Mouse (Mus musculus) embryonic facial prominence, embryonic 11.5 days (tissue): Measurements from ENCODE around the gene Senp3. TPM values are rescaled to one million over a fixed set of nuclear protein-coding genes. Genes with fewer than 3 reads are reported as not detected.
A peak's percentile ranks its signal among the peaks of the same experiment; 100 is the strongest.
"Not testable (repeated sequence)": the region's sequence is repeated elsewhere in the genome, so short reads cannot be mapped to it uniquely, and the experiment has no call there.

Experiments
- ATAC-seq: fragments of 200-750 bp; cut with Nextera tagmentation; replicated peaks from 2 replicates; pipeline ENCODE4 v1.8.0; 2017; ENCODE audit warnings: low read depth; ENCODE audit not compliant: insufficient number of reproducible peaks, low FRiP score, low TSS enrichment
- DNase-seq: peaks from one replicate; pipeline ENCODE4 v3.0.0-alpha.2; 2015; ENCODE audit warnings: low spot score
- H3K27ac ChIP-seq: fragments of 300-500 bp; sonication (generic); replicated peaks from 2 replicates; pipeline ENCODE4 v1.5.1; 2014; ENCODE audit warnings: mild to moderate bottlenecking, low read depth, low read length, control low read depth
- H3K27me3 ChIP-seq: fragments of 300-500 bp; sonication (generic); 2 replicates; pipeline ENCODE4 v1.6.1; 2014; ENCODE audit warnings: mild to moderate bottlenecking, low read length, moderate library complexity, mixed read lengths; ENCODE audit not compliant: control insufficient read depth, insufficient read depth
- H3K36me3 ChIP-seq: fragments of 300-500 bp; sonication (generic); replicated peaks from 2 replicates; pipeline ENCODE4 v1.6.1; 2014; ENCODE audit warnings: low read depth, mild to moderate bottlenecking, low read length, moderate library complexity, mixed read lengths; ENCODE audit not compliant: control insufficient read depth, insufficient read depth
- H3K4me1 ChIP-seq: fragments of 300-500 bp; sonication (generic); 2 replicates; pipeline ENCODE4 v1.6.1; 2014; ENCODE audit warnings: low read length, mixed read lengths; ENCODE audit not compliant: control insufficient read depth, insufficient read depth
- H3K4me2 ChIP-seq: fragments of 300-500 bp; sonication (generic); 2 replicates; pipeline ENCODE4 v1.6.1; 2014; ENCODE audit warnings: low read depth, mild to moderate bottlenecking, control low read depth, low read length, moderate library complexity
- H3K4me3 ChIP-seq: fragments of 300-500 bp; sonication (generic); 2 replicates; pipeline ENCODE4 v1.5.1; 2014; ENCODE audit warnings: low read depth, low read length, control low read depth
- H3K9ac ChIP-seq: fragments of 300-500 bp; sonication (generic); replicated peaks from 2 replicates; pipeline ENCODE4 v1.6.1; 2014; ENCODE audit warnings: mild to moderate bottlenecking, control low read depth, low read length
- H3K9me3 ChIP-seq: fragments of 300-500 bp; sonication (generic); replicated peaks from 2 replicates; pipeline ENCODE4 v1.6.1; 2016; ENCODE audit warnings: mild to moderate bottlenecking, low read length, inconsistent platforms, mixed read lengths; ENCODE audit not compliant: control insufficient read depth
- WGBS: fragments of 180-500 bp; shearing (Covaris S2); extraction: QIAGEN DNeasy Blood & Tissue Kit; methylation state at CpG from one replicate; pipeline ENCODE4 v1.1.7; 2014; 5-methylcytosine and 5-hydroxymethylcytosine counted together
- polyA plus RNA-seq: library from polyadenylated mRNA; unstranded; fragments of >200 nt; fragmentation: Nextera tagmentation; extraction: Ambion mirVana; gene quantifications from 2 replicates; pipeline ENCODE4 v1.2.1, GENCODE M21; 2014

The Senp3 gene
- polyA plus RNA-seq, 1 experiment from 2014 or later: 108 TPM

DNA sequence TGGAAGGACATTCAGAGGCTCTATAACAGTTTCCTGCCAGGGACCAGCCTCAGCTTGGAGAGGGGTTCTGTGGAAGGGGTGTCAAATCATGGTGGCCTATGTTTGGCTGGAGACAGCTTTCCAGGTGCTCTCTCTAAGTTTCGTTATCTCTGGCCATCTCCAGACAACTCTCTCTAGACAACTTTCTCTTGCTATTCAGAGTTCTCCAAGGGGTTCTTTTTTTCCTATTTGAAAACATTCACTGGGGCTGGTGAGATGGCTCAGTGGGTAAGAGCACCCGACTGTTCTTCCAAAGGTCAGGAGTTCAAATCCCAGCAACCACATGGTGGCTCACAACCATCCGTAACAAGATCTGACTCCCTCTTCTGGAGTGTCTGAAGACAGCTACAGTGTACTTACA is 21.5 kb upstream of the Senp3 start:
- WGBS: 47% methylated on average over 2 of the region's 3 CpGs
- not testable (repeated sequence) for ATAC-seq

DNA sequence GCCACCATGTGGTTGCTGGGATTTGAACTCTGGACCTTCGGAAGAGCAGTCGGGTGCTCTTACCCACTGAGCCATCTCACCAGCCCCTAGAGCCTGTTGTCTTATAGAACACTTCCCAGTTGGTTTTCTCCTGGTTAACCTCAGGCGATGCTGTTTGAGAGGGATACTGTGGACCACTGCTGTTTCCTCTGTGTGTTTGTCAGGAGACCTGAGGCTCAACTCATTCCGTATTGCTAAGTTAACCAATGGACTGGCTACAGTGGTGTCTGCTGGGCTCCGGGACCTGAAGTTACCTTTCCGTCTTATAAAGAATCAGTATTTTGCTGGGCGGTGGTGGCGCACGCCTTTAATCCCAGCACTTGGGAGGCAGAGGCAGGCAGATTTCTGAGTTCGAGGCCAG is 21.0 kb upstream of the Senp3 start:
- H3K27me3 ChIP-seq, DNase-seq, ATAC-seq, H3K4me1 ChIP-seq, H3K9ac ChIP-seq, H3K4me3 ChIP-seq, H3K36me3 ChIP-seq, H3K9me3 ChIP-seq, H3K4me2 ChIP-seq, H3K27ac ChIP-seq: not testable (repeated sequence)
- 90% methylated on average over 9 of the region's 10 CpGs for WGBS

More for the DNA sequence above, 21.5 kb upstream of the Senp3 start:
- not testable (repeated sequence) for H3K4me2 ChIP-seq, H3K27ac ChIP-seq, DNase-seq, H3K9me3 ChIP-seq, H3K4me1 ChIP-seq, H3K9ac ChIP-seq, H3K27me3 ChIP-seq, H3K4me3 ChIP-seq, H3K36me3 ChIP-seq

DNA sequence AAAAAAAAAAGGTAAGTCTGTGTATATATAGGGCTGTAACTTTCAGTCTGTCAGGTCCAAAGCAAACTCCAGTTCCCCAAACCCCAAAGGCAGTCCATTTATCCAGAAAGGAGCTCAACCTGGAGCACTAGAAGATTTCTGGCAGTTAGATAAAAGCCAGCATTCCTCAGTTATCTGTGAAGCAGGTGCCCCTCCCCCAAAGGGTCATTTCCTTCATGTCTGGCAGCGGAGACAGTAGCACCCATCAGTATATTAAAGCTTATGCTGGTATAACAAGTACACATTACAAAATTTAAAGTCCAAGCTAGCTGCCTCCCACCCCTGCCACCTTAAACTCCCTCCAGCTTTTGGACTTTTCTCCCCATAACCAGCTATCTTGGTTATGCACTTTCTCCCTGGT is 17.7 kb upstream of the Senp3 start:
- H3K4me1 ChIP-seq: peaks cover 3% of the 10 kb centered on the region; the same call in 1 of the 2 replicates
- no peaks in the 10 kb centered on the region for H3K27me3 ChIP-seq
- WGBS: 59% methylated on average over 1 of the region's 1 CpGs
- DNase-seq (no peak), ATAC-seq (no peak)
- no peaks in the 10 kb centered on the region for H3K36me3 ChIP-seq
- H3K9me3 ChIP-seq: no peaks in the 10 kb centered on the region
- H3K4me3 ChIP-seq: no peak overlapping the region
- no peak overlapping the region for H3K4me2 ChIP-seq
- H3K27ac ChIP-seq: no peak overlapping the region
- no peak overlapping the region for H3K9ac ChIP-seq

GRCm38 (mm10) chr11:69698574-69698973 is 16.7 kb upstream of the Senp3 start:
- H3K36me3 ChIP-seq: no peaks in the 10 kb centered on the region
- WGBS: 63% methylated on average over 5 of the region's 5 CpGs
- H3K9me3 ChIP-seq: no peaks in the 10 kb centered on the region
- peaks cover 3% of the 10 kb centered on the region; the same call in 1 of the 2 replicates for H3K4me1 ChIP-seq
- no peaks in the 10 kb centered on the region for H3K27me3 ChIP-seq
- no peak overlapping the region for H3K4me3 ChIP-seq
- no peak overlapping the region for H3K9ac ChIP-seq
- no peak for DNase-seq
- no peak overlapping the region for H3K27ac ChIP-seq
- no peak for ATAC-seq
- no peak overlapping the region for H3K4me2 ChIP-seq

DNA sequence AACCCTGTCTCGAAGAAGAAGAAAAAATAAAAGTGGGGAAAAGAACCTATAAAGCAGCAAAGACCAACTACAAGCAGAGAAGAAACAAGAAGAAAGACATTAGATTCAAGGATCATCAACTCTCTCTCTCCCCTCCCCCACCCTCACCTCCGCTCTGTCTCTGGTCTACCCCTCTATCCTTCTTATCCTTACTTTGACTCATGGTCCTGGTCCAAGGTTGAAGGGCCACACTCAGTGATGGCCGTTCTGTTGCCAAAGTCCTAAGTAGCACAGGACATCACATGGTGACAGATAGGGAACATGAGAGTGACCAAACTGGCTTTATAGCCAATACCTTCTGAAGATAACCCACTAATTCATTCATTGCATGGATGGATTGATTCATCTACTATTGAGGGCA is 15.5 kb upstream of the Senp3 start:
- DNase-seq (no peak), ATAC-seq (no peak)
- WGBS: 89% methylated on average over 3 of the region's 3 CpGs
- Histone ChIP-seq H3K9me3 (no peaks in the 10 kb centered on the region), H3K4me1 (peaks cover 3% of the 10 kb centered on the region; the same call in 1 of the 2 replicates), H3K9ac (no peak overlapping the region), H3K36me3 (no peaks in the 10 kb centered on the region), H3K4me3 (no peak overlapping the region), H3K4me2 (no peak overlapping the region), H3K27me3 (no peaks in the 10 kb centered on the region), H3K27ac (no peak overlapping the region)

DNA sequence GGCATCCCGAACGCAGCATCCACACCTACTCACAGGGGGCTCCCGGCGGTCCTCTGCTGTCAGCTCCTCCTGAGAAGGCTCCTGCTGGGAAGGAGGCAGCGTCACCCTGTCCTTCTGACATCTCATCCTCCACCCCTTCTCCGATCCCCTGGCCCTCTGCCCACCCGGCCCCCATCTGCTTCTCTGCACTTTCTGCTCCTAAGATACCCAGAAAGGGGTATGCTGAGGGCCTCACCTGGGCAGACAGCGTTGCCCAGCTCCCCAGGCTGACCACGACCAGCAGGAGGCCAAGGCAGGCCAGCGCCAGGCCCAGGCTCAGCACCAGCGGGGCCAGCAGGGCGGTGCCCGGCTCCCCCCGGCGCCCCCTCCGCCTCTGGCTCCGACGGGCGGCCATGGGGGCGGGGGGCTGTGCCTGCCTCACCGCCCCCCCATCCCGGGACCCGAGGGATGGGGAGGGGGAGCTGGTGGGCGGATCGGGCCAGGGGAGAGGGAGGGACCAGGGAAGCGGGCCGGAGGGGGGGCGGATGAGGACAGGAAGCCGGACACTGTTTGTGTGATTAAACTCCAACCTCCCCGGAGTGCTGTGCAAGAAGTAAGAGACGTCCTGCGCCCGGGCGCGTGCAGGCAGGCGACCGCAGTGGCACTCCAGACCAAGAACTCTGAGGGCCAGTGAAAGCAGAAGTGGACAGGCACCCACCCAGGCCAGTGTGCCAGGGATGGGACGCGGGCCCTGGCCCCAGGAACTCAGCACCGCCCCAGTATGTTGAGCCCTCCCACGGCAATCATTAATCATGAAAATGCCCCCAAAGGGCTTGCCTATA is 13.7 kb upstream of the Senp3 start, which contains the start of the genes Tnfsf12 and Tnfsfm13:
TSS of gene Tnfsf12 (minus strand) at position 489 of the 821 bp plus-strand sequence.
TSS of gene Tnfsfm13 (minus strand) at position 738 of the 821 bp plus-strand sequence.
- Histone ChIP-seq H3K9me3 (no peaks in the 10 kb centered on the region), H3K27ac (0 out of 2 replicates have a peak within 1 kb of the TSS, but pooled peaks have one; percentile 9), H3K27me3 (no peaks in the 10 kb centered on the region), H3K4me1 (peaks cover 3% of the 10 kb centered on the region; the same call in 1 of the 2 replicates), H3K4me3 (peak within 1 kb of the TSS; percentile 50), H3K4me2 (peak within 1 kb of the TSS; percentile 96), H3K36me3 (no peaks in the 10 kb centered on the region), H3K9ac (peak within 1 kb of the TSS; percentile 84)
- peak; percentile 74 for ATAC-seq
- WGBS: 1% methylated on average over 41 of the region's 41 CpGs
- DNase-seq: peak; percentile 65

- no peak for ATAC-seq
- H3K4me1 ChIP-seq: peaks cover 3% of the 10 kb centered on the region; the same call in 1 of the 2 replicates
- no peaks in the 10 kb centered on the region for H3K27me3 ChIP-seq
- H3K4me2 ChIP-seq: peak overlapping the region; percentile 96; the same call in 1 of the 2 replicates
- no peak overlapping the region for H3K27ac ChIP-seq
- no peak overlapping the region; the same call in 1 of the 2 replicates for H3K9ac ChIP-seq
- peak overlapping the region; percentile 50 for H3K4me3 ChIP-seq
- no peak for DNase-seq
- H3K9me3 ChIP-seq: no peaks in the 10 kb centered on the region
- no peaks in the 10 kb centered on the region for H3K36me3 ChIP-seq
- 26% methylated on average over 6 of the region's 6 CpGs for WGBS
Measured at GRCm38 (mm10) chr11:69695046-69695360, 13.1 kb upstream of the Senp3 start.

- Histone ChIP-seq H3K4me1 (peaks cover 3% of the 10 kb centered on the region; the same call in 1 of the 2 replicates), H3K36me3 (no peaks in the 10 kb centered on the region), H3K27me3 (no peaks in the 10 kb centered on the region), H3K9me3 (no peaks in the 10 kb centered on the region), H3K4me2 (no peak overlapping the region), H3K9ac (no peak overlapping the region), H3K27ac (no peak overlapping the region), H3K4me3 (no peak overlapping the region)
- DNase-seq (no peak), ATAC-seq (no peak)
- WGBS: 71% methylated on average over 11 of the region's 11 CpGs
Measured at GRCm38 (mm10) chr11:69693421-69693965, 11.6 kb upstream of the Senp3 start.
